Comparison of ENCODE assay signal across 26 mouse cellular contexts in the genomic region with DNA sequence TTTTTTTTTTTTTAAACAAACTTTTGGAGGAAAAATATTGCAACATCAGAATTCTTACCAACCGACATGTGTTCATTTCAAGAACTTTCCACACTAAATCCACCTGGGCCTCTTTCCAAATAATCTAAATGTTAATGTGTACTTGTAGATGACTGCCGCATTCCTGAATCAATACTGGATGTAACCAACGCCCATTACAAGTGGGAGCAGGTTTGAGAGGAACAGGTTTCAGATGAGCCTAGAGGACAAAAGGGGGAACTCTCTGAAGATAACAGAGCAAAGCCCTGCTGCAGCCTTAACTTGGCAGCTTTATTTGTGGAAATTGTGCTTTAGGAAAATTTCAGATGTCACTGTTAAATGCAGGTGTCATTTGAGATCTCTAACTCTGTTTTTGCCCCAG. TPM values are rescaled to one million over a fixed set of nuclear protein-coding genes. Genes with fewer than 3 reads are reported as not detected.
DNase-seq lines count a peak whose midpoint lies in the region; ATAC-seq and TF ChIP-seq lines count a peak whose summit lies in the region.
"Had no signal": no experiment of that assay in that cellular context is flagged by ENCODE, and none has a peak within 500 bp of the region (broad histone marks: within the 10 kb centered on the region; RNA-seq: fewer than 3 reads in every experiment).

No protein-coding gene starts in this region.

- DNase-seq in embryonic facial prominence, embryonic 14.5 days (ENCODE audit: low spot score) = peak; percentile 88
- DNase-seq in embryonic facial prominence, embryonic 10.5 days (ENCODE audit: low spot score) = no peak
- no peak for DNase-seq in lung, postnatal 14 days
- peak; percentile 95 for DNase-seq in gonadal fat pad, adult 2 months (ENCODE audit: low read depth)
- no peak for DNase-seq in liver, postnatal 0 days
- no peak for DNase-seq in ovary, postnatal 14 days (ENCODE audit: low spot score)
- no peak for DNase-seq in gastrocnemius, adult 8-10 months (ENCODE audit: low spot score in 2 of 2)
- DNase-seq: adrenal gland, adult 8-10 months; cerebellum, adult 18-20 months; cerebellum, postnatal 25 days; gastrocnemius, postnatal 10 days; kidney, adult 11 months; left cerebral cortex, postnatal 4 days; right cerebral cortex, postnatal 4 days; thymus, adult 18-20 months; thymus, postnatal 4 days had no signal

- TF ChIP-seq EP300 in liver, postnatal 0 days (IDR thresholded peaks at IDR 0.05; ENCODE audit: low read depth) = no peak

- H3K27ac ChIP-seq in embryonic facial prominence, embryonic 14.5 days (replicated peaks; ENCODE audit: low read depth, low read length) = no peak overlapping the region
- no peak overlapping the region for H3K27ac ChIP-seq in embryonic facial prominence, embryonic 10.5 days (replicated peaks)
- H3K27ac ChIP-seq in lung, embryonic 16.5 days (ENCODE audit: low read length) = peak overlapping the region; percentile 21; the same call in 1 of the 2 replicates
- no peak overlapping the region for H3K27ac ChIP-seq in liver, postnatal 0 days (ENCODE audit: low read depth)
- H3K27ac ChIP-seq: embryonic facial prominence, embryonic 13.5 days; forebrain, embryonic 15.5 days; hindbrain, embryonic 12.5 days; left cerebral cortex, adult 2 months; midbrain, embryonic 13.5 days; stomach, embryonic 15.5 days had no signal

- ATAC-seq in embryonic facial prominence, embryonic 14.5 days (ENCODE audit: low read depth) = 0 out of 2 replicates have a peak, but pooled peaks have one; percentile 56
- ATAC-seq in lung, embryonic 16.5 days (ENCODE audit: low read depth) = peak; percentile 49; the same call in 1 of the 2 replicates
- no peak for ATAC-seq in liver, postnatal 0 days
- ATAC-seq: activated CD4-positive, CD25-positive, alpha-beta regulatory T cell, adult 4 months; forebrain, embryonic 15.5 days; midbrain, embryonic 13.5 days had no signal

- H3K9ac ChIP-seq in embryonic facial prominence, embryonic 14.5 days (ENCODE audit: low read depth, low read length) = no peak overlapping the region
- no peak overlapping the region for H3K9ac ChIP-seq in lung, embryonic 16.5 days (ENCODE audit: low read length)
- no peak overlapping the region for H3K9ac ChIP-seq in liver, postnatal 0 days (replicated peaks)
- H3K9ac ChIP-seq: embryonic facial prominence, embryonic 13.5 days; forebrain, embryonic 15.5 days; hindbrain, embryonic 12.5 days; midbrain, embryonic 13.5 days; stomach, embryonic 15.5 days had no signal

- no peaks in the 10 kb centered on the region for H3K36me3 ChIP-seq in embryonic facial prominence, embryonic 14.5 days (ENCODE audit: control insufficient read depth, insufficient read depth, low read length)
- no peaks in the 10 kb centered on the region for H3K36me3 ChIP-seq in embryonic facial prominence, embryonic 10.5 days (replicated peaks)
- no peaks in the 10 kb centered on the region for H3K36me3 ChIP-seq in lung, embryonic 16.5 days (ENCODE audit: control insufficient read depth, insufficient read depth, low read length)
- H3K36me3 ChIP-seq in liver, postnatal 0 days (replicated peaks; ENCODE audit: insufficient read depth, low read length) = no peaks in the 10 kb centered on the region
- H3K36me3 ChIP-seq: embryonic facial prominence, embryonic 13.5 days; forebrain, embryonic 15.5 days; hindbrain, embryonic 12.5 days; midbrain, embryonic 13.5 days; stomach, embryonic 15.5 days had no signal

- H3K9me3 ChIP-seq in embryonic facial prominence, embryonic 14.5 days (ENCODE audit: control insufficient read depth, low read length) = no peaks in the 10 kb centered on the region
- H3K9me3 ChIP-seq in embryonic facial prominence, embryonic 10.5 days = no peaks in the 10 kb centered on the region
- no peaks in the 10 kb centered on the region for H3K9me3 ChIP-seq in lung, embryonic 16.5 days (ENCODE audit: control insufficient read depth, low read length)
- no peaks in the 10 kb centered on the region for H3K9me3 ChIP-seq in liver, postnatal 0 days (ENCODE audit: low read length)
- H3K9me3 ChIP-seq: embryonic facial prominence, embryonic 13.5 days; forebrain, embryonic 15.5 days; hindbrain, embryonic 12.5 days; megakaryocyte, embryonic 14.5 days; midbrain, embryonic 13.5 days; stomach, embryonic 15.5 days had no signal

- no peaks in the 10 kb centered on the region for H3K4me1 ChIP-seq in embryonic facial prominence, embryonic 14.5 days (ENCODE audit: control insufficient read depth, insufficient read depth, low read length)
- no peaks in the 10 kb centered on the region; the same call in 1 of the 2 replicates for H3K4me1 ChIP-seq in embryonic facial prominence, embryonic 10.5 days
- H3K4me1 ChIP-seq in lung, embryonic 16.5 days (replicated peaks; ENCODE audit: control insufficient read depth, insufficient read depth, low read length) = no peaks in the 10 kb centered on the region; the same call in 1 of the 2 replicates
- H3K4me1 ChIP-seq in liver, postnatal 0 days (ENCODE audit: insufficient read depth) = peaks cover 9% of the 10 kb centered on the region; the same call in 1 of the 2 replicates
- H3K4me1 ChIP-seq: hindbrain, embryonic 12.5 days; stomach, embryonic 15.5 days had no signal

- TF ChIP-seq CTCF in liver, postnatal 0 days (IDR thresholded peaks at IDR 0.05; ENCODE audit: low read depth) = no peak

- H3K27me3 ChIP-seq in embryonic facial prominence, embryonic 14.5 days (replicated peaks; ENCODE audit: control insufficient read depth, insufficient read depth, low read length) = no peaks in the 10 kb centered on the region
- H3K27me3 ChIP-seq in embryonic facial prominence, embryonic 10.5 days (replicated peaks; ENCODE audit: low read depth, poor library complexity, severe bottlenecking) = peaks cover 11% of the 10 kb centered on the region
- H3K27me3 ChIP-seq in lung, embryonic 16.5 days (ENCODE audit: control insufficient read depth, insufficient read depth, low read depth, low read length) = no peaks in the 10 kb centered on the region
- no peaks in the 10 kb centered on the region for H3K27me3 ChIP-seq in liver, postnatal 0 days (ENCODE audit: insufficient read depth, low read length)
- H3K27me3 ChIP-seq: forebrain, embryonic 15.5 days; megakaryocyte, embryonic 14.5 days; stomach, embryonic 15.5 days had no signal

- 59% methylated on average over 3 of the region's 3 CpGs for WGBS in embryonic facial prominence, embryonic 14.5 days
- 69% methylated on average over 3 of the region's 3 CpGs for WGBS in embryonic facial prominence, embryonic 10.5 days
- WGBS in lung, embryonic 16.5 days = 46% methylated on average over 3 of the region's 3 CpGs
- 43% methylated on average over 3 of the region's 3 CpGs for WGBS in liver, postnatal 0 days (ENCODE audit: insufficient replicate concordance)

- H3K4me2 ChIP-seq in embryonic facial prominence, embryonic 14.5 days (ENCODE audit: low read depth, low read length) = no peak overlapping the region
- no peak overlapping the region for H3K4me2 ChIP-seq in lung, embryonic 16.5 days (ENCODE audit: low read depth, low read length)
- no peak overlapping the region for H3K4me2 ChIP-seq in liver, postnatal 0 days (ENCODE audit: low read depth, low read length)
- H3K4me2 ChIP-seq: embryonic facial prominence, embryonic 13.5 days; forebrain, embryonic 15.5 days; hindbrain, embryonic 12.5 days; midbrain, embryonic 13.5 days; stomach, embryonic 15.5 days had no signal

- H3K4me3 ChIP-seq in embryonic facial prominence, embryonic 14.5 days (ENCODE audit: low read depth, low read length) = no peak overlapping the region
- H3K4me3 ChIP-seq in embryonic facial prominence, embryonic 10.5 days = no peak overlapping the region
- no peak overlapping the region for H3K4me3 ChIP-seq in lung, embryonic 16.5 days (ENCODE audit: low read length)
- no peak overlapping the region for H3K4me3 ChIP-seq in liver, postnatal 0 days (ENCODE audit: low read depth, low read length)
- H3K4me3 ChIP-seq: embryonic facial prominence, embryonic 13.5 days; forebrain, embryonic 15.5 days; hindbrain, embryonic 12.5 days; left cerebral cortex, adult 2 months; megakaryocyte, embryonic 14.5 days; midbrain, embryonic 13.5 days; stomach, embryonic 15.5 days had no signal

RNA-seq across cellular contexts. Expression of a gene that starts 4.3 kb away (rescaled TPM):
- 23.2 and 24.9 TPM in 2 replicates for polyA plus RNA-seq in embryonic facial prominence, embryonic 14.5 days (2014; fragmentation: Nextera tagmentation; extraction: Ambion mirVana)
- 9.3 and 10.0 TPM in 2 replicates for polyA plus RNA-seq in embryonic facial prominence, embryonic 10.5 days (2016; fragmentation: Nextera tagmentation; extraction: Ambion mirVana)
- polyA plus RNA-seq in lung, embryonic 16.5 days (2015; fragmentation: Nextera tagmentation; extraction: Ambion mirVana) = 27.7 and 28.2 TPM in 2 replicates
- 2.5 and 4.1 TPM in 2 replicates for polyA plus RNA-seq in gonadal fat pad, adult 2 months (2012; rRNA removed)
- 1.6 and 1.9 TPM in 2 replicates for polyA plus RNA-seq in liver, postnatal 0 days (2015; fragmentation: Nextera tagmentation; extraction: Ambion mirVana)
- not detected for total RNA-seq in gastrocnemius, adult 8-10 months (2022)
- total RNA-seq: monocyte, adult 5-6 weeks had no signal
- polyA plus RNA-seq: activated CD4-positive, CD25-positive, alpha-beta regulatory T cell, adult 4 months had no signal

Comparison
In these comparisons a context has a peak if more than half of its experiments do, and no peak if none do; other contexts are left out.
1. DNase-seq: peak in embryonic facial prominence, embryonic 14.5 days (single experiment) and gonadal fat pad, adult 2 months (single experiment); none in embryonic facial prominence, embryonic 10.5 days (single experiment), lung, postnatal 14 days (single experiment), liver, postnatal 0 days (single experiment), ovary, postnatal 14 days (single experiment) and gastrocnemius, adult 8-10 months (0 of 2).